Mouse (Mus musculus) kidney, postnatal 25 days (tissue): ENCODE results near the gene Olfr481.

Experiments
- DNase-seq, 2 experiments: peaks; one replicate each; pipeline ENCODE4 v3.0.0; 2021; ENCODE audit warnings: mixed read lengths in 2 of 2

Olfr481 gene

DNA sequence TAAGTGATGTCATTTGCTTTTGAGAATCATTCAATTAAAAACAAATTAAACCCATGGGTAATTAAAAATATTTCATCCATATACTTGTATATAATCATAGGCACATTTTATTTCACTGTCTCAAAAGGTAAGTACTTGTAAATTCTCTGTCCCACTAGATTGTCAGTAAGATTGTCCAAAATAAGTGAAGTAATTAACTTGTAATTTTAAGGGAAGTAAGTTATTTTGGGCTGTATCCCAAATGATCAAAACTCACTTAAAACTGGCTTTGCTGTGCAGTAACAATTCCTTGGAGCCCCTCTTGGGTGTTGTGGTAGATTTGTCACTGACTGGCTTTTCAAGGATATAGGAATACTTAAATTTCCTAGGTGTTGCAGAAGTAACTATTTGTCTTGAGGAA is at the start of gene Olfr481:
TSS of gene Olfr481 (plus strand) at position 301 of the 400 bp plus-strand sequence.
- no peak for DNase-seq

DNA sequence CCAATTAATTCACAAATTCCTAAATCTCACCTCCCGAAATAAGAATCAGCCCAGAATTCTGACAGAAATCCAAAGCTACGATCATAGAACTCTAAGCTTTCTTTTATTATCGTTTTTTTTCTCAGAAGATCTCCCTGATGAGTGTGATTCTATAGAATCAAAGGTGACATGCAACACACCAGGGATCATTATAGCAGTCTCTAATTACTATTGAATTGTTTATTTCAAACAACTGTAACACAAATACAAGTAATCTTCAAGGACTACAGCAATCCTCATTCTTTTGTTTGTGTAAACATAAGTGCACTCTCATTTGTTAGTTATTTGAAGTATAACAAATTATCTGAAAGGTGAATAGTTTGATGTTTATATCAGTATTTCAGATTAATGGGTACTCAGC is 45.8 kb upstream of the Olfr481 start, which contains the start of gene Olfr478:
TSS of gene Olfr478 (minus strand) at position 101 of the 400 bp plus-strand sequence.
- no peak for DNase-seq

DNA sequence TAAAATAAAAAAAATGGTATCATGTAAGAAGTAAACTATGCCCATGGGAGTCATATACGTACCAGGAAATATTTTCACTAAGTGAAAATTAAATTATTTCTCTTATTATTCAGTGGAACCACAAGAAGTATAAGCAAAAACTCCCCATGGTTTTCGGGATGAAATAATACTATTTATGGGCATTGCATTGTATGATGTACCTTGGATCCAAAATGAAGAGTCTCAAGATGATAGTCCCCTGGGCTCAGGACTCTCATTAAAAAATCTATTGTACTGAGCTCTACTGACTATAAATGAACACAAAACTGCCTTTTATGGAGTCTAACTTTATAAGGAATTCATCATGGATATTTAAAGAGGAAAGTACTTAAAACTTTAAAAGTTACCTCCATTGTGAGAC is 29.3 kb upstream of the Olfr481 start, which contains the start of gene Olfr479:
TSS of gene Olfr479 (plus strand) at position 301 of the 400 bp plus-strand sequence.
- DNase-seq, result no peak

DNA sequence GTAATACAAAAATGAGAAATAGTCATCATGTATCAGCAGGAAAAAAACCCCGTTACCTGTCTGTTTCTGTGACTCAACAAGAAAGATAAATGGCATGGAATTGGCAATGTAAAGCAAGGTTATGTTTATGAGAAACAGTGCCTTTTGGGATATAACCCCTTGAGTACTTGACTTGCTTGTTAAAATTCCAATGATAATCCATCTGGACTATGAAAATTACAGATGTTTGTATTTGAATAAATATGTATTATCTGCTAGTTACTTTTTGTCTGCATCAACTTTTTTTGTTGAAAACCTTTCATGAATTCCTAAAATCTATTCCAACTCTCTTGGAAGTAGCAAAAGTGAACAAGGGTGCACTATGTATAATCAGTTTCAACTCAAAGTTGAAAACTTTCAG is 12.4 kb upstream of the Olfr481 start, which contains the start of gene Olfr480:
TSS of gene Olfr480 (minus strand) at position 101 of the 400 bp plus-strand sequence.
- no peak for DNase-seq

DNA sequence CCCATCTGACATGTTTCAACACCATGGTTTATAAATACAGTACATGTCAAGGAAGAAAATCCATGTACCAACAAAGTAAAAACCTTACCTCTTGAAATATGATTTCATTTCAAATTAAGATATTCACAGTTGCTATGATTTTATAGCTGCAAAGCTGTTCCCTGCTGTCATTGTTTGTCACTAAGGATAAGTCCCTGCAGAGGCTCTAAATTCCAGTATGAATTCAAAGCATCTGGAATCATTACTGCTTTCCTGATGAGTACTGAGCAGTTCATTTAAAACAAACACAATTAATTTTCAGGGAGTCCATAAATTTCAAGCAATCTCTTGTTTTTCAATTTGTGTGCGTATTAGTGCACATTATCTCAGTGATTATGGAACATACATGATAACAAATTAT is 17.8 kb downstream of the Olfr481 start, which contains the start of gene Olfr482:
TSS of gene Olfr482 (minus strand) at position 101 of the 400 bp plus-strand sequence.
- no peak for DNase-seq

GRCm38 (mm10) chr7:108100549-108100948 is 20.9 kb downstream of the Olfr481 start, which contains the start of gene Olfr483:
Olfr483 (plus strand) TSS chr7:108100849.
- no peak for DNase-seq

- DNase-seq, result no peak
Observed at GRCm38 (mm10) chr7:108120681-108121080, 41.0 kb downstream of the Olfr481 start.

- no peak for DNase-seq
Observed at GRCm38 (mm10) chr7:108121416-108121815, 41.8 kb downstream of the Olfr481 start.

DNA sequence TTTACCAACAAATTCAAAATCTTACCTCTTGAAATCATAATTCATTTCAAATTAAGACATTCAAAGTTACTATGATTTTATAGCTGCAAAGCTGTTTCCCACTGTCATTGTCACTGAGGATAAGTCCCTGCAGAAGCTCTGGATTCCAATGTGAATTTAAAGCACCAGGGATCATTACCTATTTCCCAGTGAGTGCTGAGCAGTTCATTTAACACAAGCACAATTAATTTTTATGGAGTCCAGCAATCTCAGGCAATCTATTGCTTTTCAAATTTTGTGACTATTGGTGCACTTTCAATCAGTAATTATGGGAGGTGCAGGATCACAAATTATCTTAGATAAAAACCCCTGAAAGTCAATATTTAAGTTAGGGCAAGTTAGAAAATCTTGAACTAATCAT is 47.7 kb downstream of the Olfr481 start, which contains the start of gene Olfr484:
TSS of gene Olfr484 (minus strand) at position 101 of the 400 bp plus-strand sequence.
- DNase-seq, result no peak
